Mouse (Mus musculus) myocyte (in vitro differentiated cells): ENCODE data around the gene Entpd3. TPM values are rescaled to one million over a fixed set of nuclear protein-coding genes. Genes with fewer than 3 reads are reported as not detected.
A peak's percentile ranks its signal among the peaks of the same experiment; 100 is the strongest.

Experiments
- H3K27me3 ChIP-seq: one replicate; pipeline ENCODE4 v1.6.1; 2011; ENCODE audit not compliant: control insufficient read depth, insufficient read depth, insufficient read length
- H3K36me3 ChIP-seq: one replicate; pipeline ENCODE4 v1.6.1; 2011; ENCODE audit not compliant: control insufficient read depth, insufficient read depth
- H3K4me2 ChIP-seq: one replicate; pipeline ENCODE4 v1.6.1; 2011; ENCODE audit warnings: low read depth, control low read depth
- H3K4me3 ChIP-seq: one replicate; pipeline ENCODE4 v1.5.1; 2011; ENCODE audit warnings: mild to moderate bottlenecking, control low read depth, moderate library complexity
- H3K79me2 ChIP-seq: one replicate; pipeline ENCODE4 v1.6.1; 2011; ENCODE audit not compliant: control insufficient read depth, insufficient read depth
- H3ac ChIP-seq: one replicate; pipeline ENCODE4 v1.6.1; 2011; ENCODE audit not compliant: control insufficient read depth, insufficient read length
- CEBPB ChIP-seq: IDR thresholded peaks from 2 replicates; pipeline ENCODE4 v1.6.1; 2011; ENCODE audit warnings: mild to moderate bottlenecking, moderate library complexity; ENCODE audit not compliant: poor library complexity, insufficient read depth, severe bottlenecking
- E2F4 ChIP-seq: IDR thresholded peaks from one replicate; pipeline ENCODE4 v1.6.1; 2011; ENCODE audit warnings: mild to moderate bottlenecking, control low read depth, moderate library complexity; ENCODE audit not compliant: insufficient read depth
- MAX ChIP-seq: IDR thresholded peaks from one replicate; pipeline ENCODE4 v1.6.1; 2011; ENCODE audit warnings: low read depth, mild to moderate bottlenecking, control low read depth
- MYOD1 ChIP-seq, 3 experiments: IDR thresholded peaks; one replicate each; pipeline ENCODE4 v1.6.1; 2011; ENCODE audit warnings: control low read depth in 2 of 3, low read depth in 2 of 3, mild to moderate bottlenecking in 2 of 3, moderate library complexity in 1 of 3; ENCODE audit not compliant: insufficient read length in 2 of 3, control insufficient read depth in 1 of 3
- MYOG ChIP-seq, 3 experiments: IDR thresholded peaks; one replicate each; pipeline ENCODE4 v1.6.1; 2011; ENCODE audit warnings: control low read depth in 2 of 3, low read depth in 2 of 3, mild to moderate bottlenecking in 2 of 3; ENCODE audit not compliant: insufficient read length in 2 of 3, control insufficient read depth in 1 of 3, insufficient read depth in 1 of 3
- POLR2A ChIP-seq: IDR thresholded peaks from one replicate; pipeline ENCODE4 v1.6.1; 2011; ENCODE audit warnings: low read depth, mild to moderate bottlenecking, control low read depth, moderate library complexity; ENCODE audit not compliant: insufficient read length
- POLR2AphosphoS2 ChIP-seq: IDR thresholded peaks from one replicate; pipeline ENCODE4 v1.6.1; 2011; ENCODE audit warnings: low read depth, control low read depth; ENCODE audit not compliant: insufficient read length
- REST ChIP-seq: IDR thresholded peaks from one replicate; pipeline ENCODE4 v1.6.1; 2011; ENCODE audit warnings: mild to moderate bottlenecking, control low read depth, moderate library complexity; ENCODE audit not compliant: insufficient read depth, insufficient read length
- SRF ChIP-seq: IDR thresholded peaks from one replicate; pipeline ENCODE4 v1.6.1; 2011; ENCODE audit warnings: low read depth; ENCODE audit not compliant: control insufficient read depth, insufficient read length
- TCF12 ChIP-seq: IDR thresholded peaks from one replicate; pipeline ENCODE4 v1.6.1; 2011; ENCODE audit warnings: mild to moderate bottlenecking, control low read depth; ENCODE audit not compliant: poor library complexity, insufficient read depth, severe bottlenecking
- TCF3 ChIP-seq: IDR thresholded peaks from one replicate; pipeline ENCODE4 v1.6.1; 2011; ENCODE audit warnings: low read depth, control low read depth; ENCODE audit not compliant: insufficient read length
- USF1 ChIP-seq: IDR thresholded peaks from one replicate; pipeline ENCODE4 v1.6.1; 2011; ENCODE audit warnings: low read depth, mild to moderate bottlenecking, control low read depth, moderate library complexity
- polyA plus RNA-seq: library from polyadenylated mRNA; unstranded; fragments of >200 nt; fragmentation: generic; extraction: Trizol; gene quantifications from one replicate; pipeline ENCODE4 v1.2.1, GENCODE M21; 2012; ENCODE audit warnings: missing spikeins

The Entpd3 gene
- polyA plus RNA-seq, 1 experiment, result 1.1 TPM

DNA sequence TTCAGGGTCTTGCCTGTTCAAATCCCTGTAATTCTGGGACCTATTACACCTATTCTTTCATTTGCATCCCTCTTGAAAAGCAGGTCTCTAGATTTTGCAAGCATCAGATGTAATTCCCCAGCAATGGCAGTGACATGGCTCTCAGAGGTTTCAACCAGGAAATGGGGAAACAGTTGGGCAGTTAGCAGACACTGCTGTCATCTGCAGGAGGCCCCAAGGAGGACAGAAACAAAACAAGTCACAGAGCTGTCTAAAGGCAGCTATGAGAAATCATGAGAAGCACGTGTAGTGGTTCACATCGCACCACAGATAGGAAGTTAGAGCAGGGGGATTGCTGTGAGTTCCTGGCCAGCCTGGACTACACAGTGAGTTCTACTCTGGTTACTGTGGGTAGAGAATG lies 35.2 kb upstream of the Entpd3 start:
- Histone ChIP-seq H3K36me3 (no peaks in the 10 kb centered on the region), H3K79me2 (no peaks in the 10 kb centered on the region), H3K27me3 (no peaks in the 10 kb centered on the region), H3K4me2 (no peak overlapping the region), H3ac (no peak overlapping the region), H3K4me3 (no peak overlapping the region)
- TF ChIP-seq CEBPB, result no peak
- TF ChIP-seq TCF3, result no peak
- no peak for TF ChIP-seq POLR2A
- no peak for TF ChIP-seq MYOD1 (IDR thresholded peaks at IDR 0.05; ENCODE audit: control insufficient read depth in 1 of 3, insufficient read length in 2 of 3, low read depth in 2 of 3)
- no peak for TF ChIP-seq MAX
- no peak for TF ChIP-seq REST
- no peak for TF ChIP-seq E2F4
- TF ChIP-seq SRF, result no peak
- no peak for TF ChIP-seq USF1
- TF ChIP-seq TCF12, result no peak
- no peak for TF ChIP-seq MYOG (IDR thresholded peaks at IDR 0.05; ENCODE audit: control insufficient read depth in 1 of 3, insufficient read depth in 1 of 3, insufficient read length in 2 of 3, low read depth in 2 of 3)
- no peak for TF ChIP-seq POLR2AphosphoS2

DNA sequence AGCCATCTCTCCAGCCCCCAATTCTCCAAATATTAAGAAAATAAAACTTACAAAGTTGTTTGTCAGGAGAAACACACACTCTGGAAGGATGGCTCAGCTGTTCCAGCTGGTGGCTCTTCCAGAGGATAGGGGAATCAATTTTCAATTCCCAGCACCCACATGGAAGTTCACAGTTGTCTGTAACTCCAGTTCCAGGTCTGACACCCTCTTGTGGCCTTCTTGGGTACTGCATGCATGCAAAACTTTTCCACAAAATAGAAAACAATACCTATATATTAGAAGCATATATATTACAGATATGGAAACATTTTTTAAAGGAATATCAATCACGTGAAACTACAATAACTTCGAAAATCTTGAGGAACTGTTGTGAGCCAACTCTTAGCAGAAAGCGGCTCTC lies 27.8 kb upstream of the Entpd3 start:
- Histone ChIP-seq H3ac (no peak overlapping the region), H3K27me3 (no peaks in the 10 kb centered on the region), H3K79me2 (no peaks in the 10 kb centered on the region), H3K36me3 (no peaks in the 10 kb centered on the region), H3K4me3 (no peak overlapping the region), H3K4me2 (no peak overlapping the region)
- TF ChIP-seq POLR2A (no peak), CEBPB (no peak), TCF3 (no peak), POLR2AphosphoS2 (no peak), MYOG (IDR thresholded peaks at IDR 0.05; ENCODE audit: control insufficient read depth in 1 of 3, insufficient read depth in 1 of 3, insufficient read length in 2 of 3, low read depth in 2 of 3) (no peak), SRF (no peak), MYOD1 (IDR thresholded peaks at IDR 0.05; ENCODE audit: control insufficient read depth in 1 of 3, insufficient read length in 2 of 3, low read depth in 2 of 3) (no peak), TCF12 (no peak), USF1 (no peak), E2F4 (no peak), MAX (no peak), REST (no peak)

DNA sequence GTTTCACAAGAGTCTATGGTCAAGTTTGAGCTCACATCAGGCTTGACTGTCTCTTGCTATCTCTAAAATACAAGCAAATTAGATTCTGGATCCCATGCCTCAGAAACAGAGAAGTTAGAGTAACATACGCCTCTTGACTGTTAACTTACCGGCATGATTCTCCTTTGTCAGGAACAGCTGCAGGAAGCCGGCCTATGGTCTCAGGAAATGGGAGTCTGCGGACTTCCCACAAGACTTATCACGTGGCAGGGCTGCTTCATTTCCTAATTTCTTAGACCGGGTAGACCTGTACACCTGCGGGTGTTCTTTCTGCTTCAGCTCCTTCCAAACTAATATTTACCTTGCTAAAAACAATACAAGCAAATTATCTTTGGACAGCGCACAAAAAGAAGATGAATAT lies 22.9 kb upstream of the Entpd3 start:
- H3K4me2 ChIP-seq, result no peak overlapping the region
- no peak overlapping the region for H3K4me3 ChIP-seq
- TF ChIP-seq MYOD1 (IDR thresholded peaks at IDR 0.05; ENCODE audit: control insufficient read depth in 1 of 3, insufficient read length in 2 of 3, low read depth in 2 of 3), result no peak
- no peaks in the 10 kb centered on the region for H3K27me3 ChIP-seq
- H3K36me3 ChIP-seq, result no peaks in the 10 kb centered on the region
- no peak overlapping the region for H3ac ChIP-seq
- H3K79me2 ChIP-seq, result no peaks in the 10 kb centered on the region

DNA sequence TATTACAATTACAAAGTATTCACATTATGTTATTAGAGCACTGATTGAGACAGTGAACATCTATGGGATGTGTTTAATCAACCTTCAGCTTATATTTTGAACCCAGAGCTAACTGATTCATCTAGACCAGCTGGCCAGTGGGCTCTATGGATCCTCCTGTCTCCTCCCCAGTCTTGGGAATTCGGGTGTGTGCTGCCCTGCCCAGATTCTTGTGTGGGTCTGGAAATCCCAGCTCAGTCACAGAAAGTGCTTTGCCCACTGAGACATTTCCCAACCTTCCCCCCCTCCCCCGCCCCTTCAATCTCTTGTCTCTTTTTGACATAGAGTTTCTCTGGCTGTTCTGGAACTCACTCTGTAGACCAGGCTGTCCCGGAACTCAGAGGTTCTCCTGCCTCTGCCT lies 20.7 kb upstream of the Entpd3 start:
- Histone ChIP-seq H3K4me2 (peak overlapping the region; percentile 49), H3K4me3 (no peak overlapping the region), H3K36me3 (no peaks in the 10 kb centered on the region), H3ac (no peak overlapping the region), H3K79me2 (no peaks in the 10 kb centered on the region), H3K27me3 (no peaks in the 10 kb centered on the region)
- TF ChIP-seq SRF (no peak), POLR2AphosphoS2 (no peak), TCF3 (no peak), CEBPB (no peak), POLR2A (no peak), REST (no peak), E2F4 (no peak), MYOG (IDR thresholded peaks at IDR 0.05; ENCODE audit: control insufficient read depth in 1 of 3, insufficient read depth in 1 of 3, insufficient read length in 2 of 3, low read depth in 2 of 3) (peak in 2 of 3 experiments; percentile 32 to 52), MYOD1 (IDR thresholded peaks at IDR 0.05; ENCODE audit: control insufficient read depth in 1 of 3, insufficient read length in 2 of 3, low read depth in 2 of 3) (peak in 1 of 3 experiments; percentile 11), TCF12 (no peak), USF1 (no peak), MAX (no peak)

DNA sequence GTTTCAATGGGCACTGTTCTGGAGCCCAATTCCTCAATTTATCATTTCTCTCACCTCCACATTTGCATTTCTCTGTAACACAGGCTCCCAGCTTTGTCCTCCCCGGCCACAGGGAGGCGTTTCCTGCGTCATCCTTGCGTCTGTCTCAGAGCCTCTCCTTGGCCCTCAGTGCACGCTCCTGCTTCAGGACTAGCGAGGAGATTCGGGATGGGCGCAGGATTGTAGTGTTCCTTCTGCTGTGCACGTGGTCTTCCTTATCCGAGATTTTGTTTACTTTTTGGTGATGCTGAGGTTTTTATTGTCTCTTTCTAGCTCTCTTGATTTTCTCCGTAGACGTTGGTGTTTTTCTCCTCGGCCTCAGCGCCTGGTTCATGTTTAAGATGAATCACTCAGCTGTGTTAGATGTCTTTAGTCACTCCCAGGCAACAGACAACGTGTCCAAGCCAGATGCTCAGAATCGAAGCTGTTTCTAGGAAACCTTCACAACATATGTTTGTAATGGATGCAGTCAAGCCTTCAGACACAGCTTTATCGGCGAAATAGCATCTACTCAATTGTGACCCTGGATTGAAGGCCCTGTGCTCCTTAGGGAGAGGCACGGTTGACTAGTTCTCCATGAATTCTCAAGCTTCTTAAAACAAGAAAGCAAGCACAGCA lies 20.0 kb upstream of the Entpd3 start:
- TF ChIP-seq MAX (no peak), MYOG (IDR thresholded peaks at IDR 0.05; ENCODE audit: control insufficient read depth in 1 of 3, insufficient read depth in 1 of 3, insufficient read length in 2 of 3, low read depth in 2 of 3) (no peak), USF1 (no peak), MYOD1 (IDR thresholded peaks at IDR 0.05; ENCODE audit: control insufficient read depth in 1 of 3, insufficient read length in 2 of 3, low read depth in 2 of 3) (no peak), E2F4 (no peak), CEBPB (no peak), REST (no peak), POLR2A (no peak), TCF12 (no peak), POLR2AphosphoS2 (no peak), SRF (no peak), TCF3 (no peak)
- H3K79me2 ChIP-seq, result no peaks in the 10 kb centered on the region
- H3K36me3 ChIP-seq, result no peaks in the 10 kb centered on the region
- no peaks in the 10 kb centered on the region for H3K27me3 ChIP-seq
- H3K4me2 ChIP-seq, result peak overlapping the region; percentile 49
- H3ac ChIP-seq, result no peak overlapping the region
- H3K4me3 ChIP-seq, result no peak overlapping the region
